Mouse (Mus musculus) embryo, embryonic 10 days (tissue): Measurements from ENCODE around the gene Rnaseh1.
A peak's percentile ranks its signal among the peaks of the same experiment; 100 is the strongest.

Source experiments
- DNase-seq: peaks from one replicate; pipeline ENCODE4 v3.0.0-alpha.2; 2015; ENCODE audit warnings: low spot score

Gene Rnaseh1

DNA sequence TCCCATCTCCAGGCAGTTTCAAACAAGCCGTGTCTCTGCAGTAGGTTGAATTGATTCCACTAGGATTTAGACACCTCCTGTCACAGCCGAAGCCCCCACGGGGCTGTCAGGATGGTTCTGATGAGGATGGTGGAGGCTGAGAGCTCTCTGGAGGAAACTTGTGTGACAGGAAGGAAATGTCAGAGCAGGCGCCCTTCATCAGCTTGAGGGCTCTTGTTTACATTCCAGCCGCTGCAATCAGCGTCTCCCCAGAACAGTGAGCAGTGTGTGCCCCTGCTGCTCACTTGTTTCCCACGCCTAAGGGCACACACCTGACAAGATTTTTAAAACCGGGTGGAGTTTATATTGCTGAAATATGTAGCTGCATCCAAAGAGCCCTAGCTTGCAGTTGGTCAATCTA lies 17.9 kb downstream of the Rnaseh1 start:
- no peak for DNase-seq

DNA sequence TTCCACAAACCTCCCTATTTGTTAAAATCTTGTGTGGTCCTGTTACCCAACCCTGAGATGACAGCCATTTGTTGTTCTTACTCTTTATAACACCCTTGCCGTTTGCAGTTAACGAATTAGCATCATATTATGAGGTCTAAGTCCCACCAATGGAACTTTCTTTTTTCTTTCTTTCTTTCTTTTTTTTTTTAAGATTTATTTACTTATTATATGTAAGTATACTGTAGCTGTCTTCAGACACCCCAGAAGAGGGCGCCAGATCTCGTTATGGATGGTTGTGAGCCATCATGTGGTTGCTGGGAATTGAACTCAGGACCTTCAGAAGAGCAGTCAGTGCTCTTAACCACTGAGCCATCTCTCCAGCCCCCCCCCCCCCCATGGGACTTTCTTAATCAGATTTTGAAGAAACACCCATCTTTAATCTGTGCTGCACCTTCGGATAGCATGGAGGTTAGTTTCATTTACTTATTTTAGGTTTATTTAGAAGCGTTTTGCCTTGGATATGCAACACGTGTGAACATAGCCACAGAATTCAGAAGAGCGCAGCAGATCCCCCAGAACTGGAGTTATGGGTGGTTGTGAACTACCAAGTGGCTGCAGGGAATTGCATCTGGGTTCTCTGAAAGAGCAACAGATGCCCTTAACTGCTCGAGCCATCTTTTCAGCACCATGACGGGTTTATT lies 24.8 kb downstream of the Rnaseh1 start:
- DNase-seq: no peak

DNA sequence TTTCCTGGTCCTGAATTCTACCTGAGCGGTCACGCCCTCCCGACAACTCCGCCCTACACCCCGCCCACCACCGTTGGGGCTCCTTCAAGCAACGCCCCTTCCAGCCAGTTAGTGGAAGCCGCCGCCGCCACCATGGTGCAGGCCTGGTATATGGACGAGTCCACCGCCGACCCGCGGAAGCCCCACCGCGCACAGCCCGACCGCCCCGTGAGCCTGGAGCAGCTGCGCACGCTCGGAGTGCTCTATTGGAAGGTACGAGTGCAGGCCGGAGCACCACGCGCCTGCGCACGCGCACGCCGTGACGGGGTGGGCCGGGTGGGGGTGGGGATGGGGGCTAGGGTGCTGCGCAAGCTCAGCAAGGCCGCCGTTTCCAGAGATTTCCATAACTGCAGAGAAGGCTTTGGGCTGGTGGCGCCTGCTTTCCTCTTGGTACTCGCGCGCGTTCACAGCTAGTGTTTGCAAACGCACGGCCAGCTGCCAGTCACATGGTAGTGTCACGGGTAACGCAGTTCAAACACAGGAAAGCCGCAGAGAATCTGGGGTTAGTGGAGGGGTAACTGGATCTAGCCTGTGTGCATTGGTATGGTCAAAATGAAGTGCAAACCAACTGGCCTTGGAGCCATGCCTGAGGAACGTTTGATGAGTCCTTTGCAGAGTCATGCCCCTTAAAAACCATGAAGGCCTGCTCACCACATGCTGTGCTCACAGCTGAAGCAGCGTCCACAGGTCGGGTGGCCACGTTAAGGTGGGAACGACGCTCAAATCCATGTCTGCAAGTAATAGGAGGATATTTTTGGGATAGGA lies 25.9 kb downstream of the Rnaseh1 start, which contains the start of gene Adi1:
Gene Adi1, plus strand, starts transcription at position 111 of the 804 bp plus-strand sequence.
- peak; percentile 92 for DNase-seq

DNA sequence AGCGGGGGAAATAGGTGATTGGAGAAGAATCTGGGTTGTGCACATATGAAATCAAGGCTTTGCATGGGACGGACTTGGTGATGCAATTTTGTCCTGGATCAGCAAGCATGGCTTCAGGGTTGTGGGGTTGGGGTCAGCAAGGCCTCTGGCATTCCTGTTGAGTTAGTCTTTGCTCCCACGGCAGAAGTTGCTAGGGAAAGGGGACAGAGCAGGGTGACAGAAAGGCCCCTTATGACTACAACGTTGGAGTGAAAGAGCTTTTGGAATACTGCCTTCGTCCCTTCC lies 26.5 kb downstream of the Rnaseh1 start:
- peak; percentile 18 for DNase-seq

DNA sequence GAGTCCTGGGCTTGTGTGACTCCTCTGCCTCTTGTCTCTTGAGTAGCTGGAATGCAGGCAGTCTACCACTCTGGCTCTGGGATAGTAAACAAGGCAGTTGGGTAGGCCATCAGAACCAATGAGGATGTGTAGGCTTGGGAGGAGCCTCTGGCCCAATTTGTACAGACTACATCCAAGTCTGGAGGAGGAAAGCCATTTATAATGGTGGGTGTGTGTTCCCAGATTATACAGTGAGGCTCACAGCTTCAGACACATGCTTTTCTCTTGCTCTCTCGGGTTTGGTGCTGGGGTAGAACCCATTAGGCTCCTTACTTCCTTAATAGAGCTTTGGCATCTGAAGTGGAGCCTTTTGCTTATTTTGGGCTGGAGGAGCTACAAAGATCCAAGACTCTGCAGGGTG lies 35.3 kb downstream of the Rnaseh1 start:
- DNase-seq: no peak

DNA sequence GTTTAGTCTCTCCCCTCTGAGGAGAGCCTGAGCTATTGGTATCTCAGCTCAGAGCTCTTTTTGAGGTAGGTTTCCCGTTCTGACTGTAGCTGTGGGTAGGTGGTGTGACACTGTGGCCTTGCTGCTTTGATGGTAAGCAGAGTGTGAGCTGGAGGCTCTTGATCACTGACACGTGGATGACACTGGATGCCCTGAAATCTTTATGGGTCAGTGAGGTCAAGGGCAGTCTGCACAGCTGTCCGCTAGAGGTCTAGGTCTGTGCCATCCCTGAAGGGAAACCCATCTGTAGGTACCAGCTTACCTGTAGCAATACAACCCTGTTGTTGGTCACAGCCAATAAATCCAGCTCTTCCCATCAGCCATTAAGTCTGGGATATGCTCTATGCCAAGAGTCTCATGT lies 36.4 kb downstream of the Rnaseh1 start:
- no peak for DNase-seq

DNA sequence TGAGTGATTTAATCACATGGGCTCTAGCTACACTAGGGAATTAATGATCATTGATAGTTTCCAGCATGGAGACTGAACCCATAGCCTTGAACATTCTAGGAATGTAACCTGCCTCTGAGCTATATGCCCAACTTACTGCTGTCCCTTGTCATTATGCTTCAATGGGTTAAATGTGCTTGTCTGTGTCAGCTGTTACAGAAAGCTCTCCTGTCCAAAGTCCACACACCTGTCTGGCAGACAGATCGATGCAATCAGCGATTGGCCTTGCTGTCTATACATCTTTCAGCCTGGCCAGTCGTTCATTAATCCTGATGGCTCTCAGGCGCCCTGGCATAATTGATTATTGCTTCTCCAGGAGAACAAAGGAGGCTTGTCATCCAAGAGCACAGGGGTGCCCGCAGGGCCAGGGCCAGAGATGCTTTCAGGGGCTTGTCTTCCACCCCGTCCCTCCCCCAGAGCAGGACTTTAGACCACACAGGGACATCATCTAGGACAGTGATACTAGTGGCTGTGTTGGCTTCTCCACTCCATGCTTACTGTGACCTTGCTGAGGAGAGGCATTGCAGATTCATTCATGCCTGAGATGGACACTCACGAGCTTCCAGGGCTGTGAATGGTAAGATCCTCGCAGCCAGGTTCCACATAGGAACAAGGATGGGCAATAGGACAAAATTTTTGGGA lies 36.9 kb downstream of the Rnaseh1 start:
- no peak for DNase-seq

DNA sequence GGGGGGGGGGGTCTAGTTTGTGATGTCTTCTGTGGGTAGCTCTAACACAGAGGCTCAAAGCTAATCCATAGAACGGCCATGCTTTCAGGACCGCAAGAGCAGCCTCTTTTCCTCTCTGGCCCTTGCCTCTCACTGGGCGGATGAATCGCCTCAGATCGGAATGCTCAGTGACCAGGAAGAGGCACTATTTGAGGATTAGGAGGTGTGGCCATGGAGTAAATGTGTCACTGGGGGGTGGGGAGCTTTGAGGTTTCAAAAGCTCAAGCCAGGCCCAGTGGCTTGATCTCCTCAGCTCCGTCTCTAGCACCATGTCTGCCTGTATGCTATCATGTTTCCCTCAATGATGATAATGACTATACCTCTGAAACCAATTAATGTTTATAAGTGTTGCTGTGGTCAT lies 39.6 kb downstream of the Rnaseh1 start:
- no peak for DNase-seq

DNA sequence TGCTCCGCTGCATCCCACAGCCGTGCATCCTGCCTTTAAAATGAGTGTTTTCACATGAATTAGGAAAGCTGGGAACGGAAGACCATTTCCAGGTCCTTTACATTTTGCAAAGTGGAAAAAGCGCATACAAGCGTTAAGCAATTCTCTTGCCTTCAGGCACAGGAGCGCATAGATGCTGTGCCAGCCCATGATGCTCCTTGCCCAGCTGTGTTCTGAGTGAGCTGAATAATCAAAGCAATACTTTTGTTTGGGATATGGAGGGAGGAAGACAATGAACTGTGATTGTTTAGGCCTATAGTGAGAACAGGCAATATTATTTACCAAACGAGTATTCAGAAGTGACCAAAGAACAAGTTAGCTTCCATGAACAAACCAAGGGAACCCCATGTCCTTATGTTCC lies 41.3 kb downstream of the Rnaseh1 start:
- no peak for DNase-seq

DNA sequence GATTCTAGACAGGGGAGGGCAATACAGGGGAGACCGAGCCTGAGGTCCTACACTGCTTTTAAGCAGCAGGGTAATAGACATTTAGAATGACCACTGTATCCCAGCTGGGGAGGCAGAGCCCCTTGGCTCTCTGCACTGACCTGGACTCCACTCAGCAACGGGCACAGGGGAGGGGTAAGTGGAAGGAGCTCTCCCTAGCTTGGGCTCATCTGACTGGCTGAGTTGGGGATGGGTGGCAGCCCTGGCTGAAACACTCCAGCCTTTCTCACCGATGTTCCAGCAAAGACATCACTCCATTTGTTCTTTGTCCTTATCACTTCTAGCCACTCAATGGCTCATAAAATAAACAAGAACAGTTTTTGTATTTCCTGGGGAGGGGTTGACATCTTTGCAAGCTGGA lies 44.3 kb downstream of the Rnaseh1 start:
- no peak for DNase-seq

DNA sequence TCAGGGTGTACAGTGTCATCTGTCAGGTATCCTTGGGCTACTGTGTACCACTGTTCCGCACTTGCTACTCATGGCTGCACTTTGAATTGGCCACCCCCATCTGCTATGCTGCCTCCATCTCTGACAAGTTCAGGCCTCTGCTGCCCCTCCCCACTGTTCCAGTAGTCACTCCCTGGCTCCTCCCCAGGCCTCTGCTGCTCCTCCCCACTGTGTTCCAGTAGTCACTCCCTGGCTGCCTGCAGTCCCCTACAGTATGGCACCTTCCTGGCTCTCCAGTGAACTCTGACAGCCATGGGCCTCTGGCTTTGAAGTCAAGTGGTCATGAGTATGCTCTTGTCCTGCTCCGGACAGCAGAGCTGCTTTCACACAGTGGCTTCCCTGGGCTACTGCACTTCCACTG lies 44.8 kb downstream of the Rnaseh1 start:
- DNase-seq: no peak

DNA sequence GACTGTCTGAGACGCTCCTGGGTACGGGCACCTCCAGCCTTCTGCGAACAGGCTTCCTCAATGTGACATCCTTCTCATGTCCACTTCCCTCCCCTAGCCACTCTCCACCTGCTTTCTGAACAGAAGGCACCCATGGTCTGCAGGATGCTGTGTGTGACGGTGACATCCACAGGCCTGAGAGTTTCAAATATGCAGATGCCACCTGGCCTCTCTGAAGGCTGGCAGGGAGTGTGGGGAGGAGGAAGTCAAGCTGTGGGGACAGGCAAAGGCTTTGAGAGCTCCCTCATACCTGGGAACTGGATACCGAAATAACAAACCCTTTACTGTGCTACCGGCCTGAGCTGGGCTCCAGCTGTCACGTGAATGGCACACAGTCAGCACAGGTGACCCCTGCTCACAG lies 45.4 kb downstream of the Rnaseh1 start:
- DNase-seq: no peak

DNA sequence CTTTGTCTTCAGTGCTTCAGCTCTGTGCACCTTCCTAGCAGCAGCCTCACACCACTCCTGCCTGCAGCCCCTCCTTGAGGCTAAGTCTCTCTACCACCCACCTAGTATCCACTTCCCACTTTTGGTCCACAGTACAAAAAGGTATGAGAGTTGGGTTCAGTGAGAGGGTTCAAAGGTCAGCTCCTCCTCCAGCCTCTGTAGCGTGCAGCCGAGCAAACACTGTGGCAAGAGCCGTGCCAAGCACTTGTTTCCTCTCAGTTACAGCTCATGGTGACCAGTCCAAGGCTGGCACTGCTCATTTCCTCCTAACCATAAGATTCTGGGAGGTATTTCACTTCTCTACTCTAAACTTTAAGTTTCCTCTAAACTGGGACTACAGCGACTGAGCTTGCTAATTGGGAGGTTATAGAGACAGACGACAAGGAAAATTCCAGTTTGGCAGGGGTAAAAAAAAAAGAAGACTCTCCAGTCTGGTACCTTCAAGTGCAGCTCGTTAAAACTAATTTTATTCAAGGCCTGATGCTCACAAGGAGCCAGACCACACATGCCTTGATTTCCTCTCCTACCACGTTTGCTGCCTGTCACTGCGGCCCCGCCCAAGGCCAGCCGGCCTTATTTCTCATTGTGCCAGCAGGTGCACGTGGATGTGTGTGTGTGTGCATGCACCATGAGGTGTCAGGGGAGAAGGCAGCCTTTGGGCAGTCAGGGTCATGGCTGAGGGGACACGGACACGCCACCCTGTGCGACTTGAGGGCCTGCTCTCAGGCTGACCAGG lies 48.6 kb downstream of the Rnaseh1 start:
- no peak for DNase-seq

DNA sequence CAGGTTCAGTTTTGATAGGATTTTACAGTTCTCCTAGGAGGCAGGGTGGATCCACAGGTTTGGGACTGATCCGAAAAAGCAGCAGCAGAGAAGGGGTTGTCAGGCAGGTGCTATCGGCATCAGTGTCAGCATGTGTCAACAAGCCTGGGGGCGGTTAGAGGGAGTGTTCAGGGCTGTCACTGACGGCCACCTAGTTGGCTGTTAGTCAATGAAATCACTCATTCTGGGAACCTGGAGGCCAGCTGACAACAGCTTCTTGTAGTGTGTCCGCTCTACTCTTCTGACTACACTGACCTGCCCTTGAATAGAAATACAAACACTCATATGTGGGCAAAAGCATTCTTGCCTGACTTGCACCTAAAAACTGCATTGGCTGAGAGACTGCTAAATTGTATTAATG lies 49.7 kb downstream of the Rnaseh1 start:
- no peak for DNase-seq

DNA sequence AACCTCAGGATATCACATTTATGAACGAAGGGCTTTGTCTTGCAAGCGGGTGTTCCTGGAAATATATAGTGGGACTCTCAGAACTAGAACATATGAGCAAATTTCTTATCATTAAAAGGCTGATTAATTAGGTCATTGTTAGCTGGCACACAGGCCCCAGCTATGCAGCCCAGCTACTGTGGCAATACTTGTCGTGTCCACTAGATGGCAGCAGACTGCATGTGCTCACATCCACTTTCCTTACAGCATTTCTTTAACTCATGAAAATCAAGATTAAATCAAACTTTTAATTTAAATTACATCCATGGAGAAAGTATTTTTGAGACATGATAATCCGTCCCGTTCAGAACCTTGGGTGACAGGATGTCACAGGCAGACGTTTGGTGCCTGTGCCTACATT lies 50.3 kb downstream of the Rnaseh1 start:
- DNase-seq: peak; percentile 88

DNA sequence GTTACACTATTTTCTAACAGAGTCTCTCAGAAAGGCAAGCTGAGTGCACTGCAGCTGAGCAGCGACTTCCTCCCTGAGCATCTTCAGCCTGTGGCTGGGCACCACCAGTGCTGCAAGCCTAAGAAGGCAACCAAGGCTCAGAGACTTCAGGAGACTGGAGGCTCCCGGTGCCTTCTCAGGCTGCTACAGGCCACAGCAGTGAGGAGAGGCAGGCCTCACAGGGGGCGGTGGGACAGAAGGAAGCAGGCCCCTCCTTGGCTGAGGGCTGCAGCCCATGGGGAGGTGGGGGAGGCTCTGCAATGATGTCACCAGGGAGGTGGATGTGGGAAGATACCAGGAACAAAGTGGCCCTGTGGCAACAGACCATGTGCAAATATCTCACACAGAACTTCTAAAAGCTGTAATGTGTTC lies 50.7 kb downstream of the Rnaseh1 start:
- DNase-seq: no peak

DNA sequence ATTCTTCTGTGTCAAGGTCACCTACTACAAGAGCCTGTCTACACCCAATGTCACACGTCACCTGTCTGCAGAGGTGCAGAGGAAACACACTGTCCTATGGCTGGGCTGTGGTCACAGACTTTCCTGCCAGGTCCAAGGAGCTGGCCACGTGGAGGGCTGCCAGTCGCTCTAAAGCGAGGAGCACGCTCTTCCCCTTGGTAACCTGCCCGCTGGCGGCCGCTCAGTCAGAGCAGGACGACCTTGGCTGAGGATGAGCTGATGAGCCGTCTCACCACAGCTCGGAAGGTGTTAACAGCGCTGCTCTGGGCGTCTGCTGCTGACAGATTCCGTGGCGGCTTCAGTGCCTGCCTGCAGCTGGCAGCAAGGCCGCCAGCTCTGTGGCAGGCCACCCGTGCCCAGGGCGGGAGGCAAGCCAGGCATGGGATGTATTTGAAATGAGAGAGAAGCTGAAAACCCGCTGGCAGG lies 51.2 kb downstream of the Rnaseh1 start:
- DNase-seq: no peak

DNA sequence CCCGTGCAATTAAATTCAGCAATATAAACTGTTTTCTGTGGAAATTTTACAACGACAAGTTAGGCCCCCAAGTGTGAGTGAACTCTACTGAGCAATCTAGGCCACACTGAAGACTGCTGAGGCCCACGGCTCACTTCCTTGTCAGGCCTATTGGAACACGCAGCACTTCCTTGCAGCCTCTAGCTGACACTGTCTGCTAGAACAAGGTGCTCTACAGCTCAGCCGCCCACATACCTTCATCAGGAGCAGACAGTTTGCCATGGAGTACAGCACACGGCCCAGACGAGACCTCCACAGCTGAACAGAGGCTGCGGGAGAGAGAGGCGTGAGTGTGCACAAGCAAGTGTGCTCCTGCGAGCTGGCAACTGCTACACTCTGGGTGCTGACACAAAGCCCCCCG lies 51.9 kb downstream of the Rnaseh1 start:
- no peak for DNase-seq

DNA sequence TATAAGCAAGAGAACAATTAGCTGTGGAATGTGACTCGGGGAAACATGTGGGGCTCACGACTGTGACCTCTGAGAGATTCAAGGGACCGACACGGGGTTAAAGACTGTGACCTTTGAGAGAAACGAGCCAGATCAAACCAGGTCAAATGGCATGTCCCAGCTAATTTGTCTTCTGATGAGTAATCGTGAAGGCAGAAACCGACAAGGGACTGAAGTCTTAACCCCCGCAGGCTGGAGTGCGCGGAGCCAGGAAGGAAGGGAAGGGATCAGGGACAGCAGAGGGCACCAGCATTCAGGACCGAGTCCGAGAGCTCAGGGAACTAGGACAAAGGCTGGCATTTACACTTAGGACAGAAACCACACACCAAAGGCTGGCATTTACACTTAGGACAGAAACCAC lies 55.0 kb downstream of the Rnaseh1 start:
- peak; percentile 86 for DNase-seq

DNA sequence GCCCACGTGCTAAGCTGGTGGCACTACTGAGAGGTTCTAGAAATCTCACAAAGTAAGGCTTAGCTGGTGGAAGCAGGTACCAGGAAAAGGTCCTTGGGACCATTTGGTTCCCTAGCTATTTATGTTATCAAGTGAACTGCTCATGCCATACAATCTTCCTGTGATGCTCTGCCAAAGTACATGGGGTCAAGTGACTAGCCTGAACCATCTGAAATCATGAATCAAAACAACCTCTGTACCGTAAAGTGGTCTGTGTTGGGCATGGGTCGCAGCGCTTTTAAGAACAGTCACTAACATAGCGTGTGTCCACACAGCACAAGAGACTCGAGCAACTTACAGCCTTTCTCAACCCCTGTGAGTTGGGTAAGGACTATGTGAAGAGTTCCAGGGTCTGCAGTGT lies 55.8 kb downstream of the Rnaseh1 start:
- no peak for DNase-seq

DNA sequence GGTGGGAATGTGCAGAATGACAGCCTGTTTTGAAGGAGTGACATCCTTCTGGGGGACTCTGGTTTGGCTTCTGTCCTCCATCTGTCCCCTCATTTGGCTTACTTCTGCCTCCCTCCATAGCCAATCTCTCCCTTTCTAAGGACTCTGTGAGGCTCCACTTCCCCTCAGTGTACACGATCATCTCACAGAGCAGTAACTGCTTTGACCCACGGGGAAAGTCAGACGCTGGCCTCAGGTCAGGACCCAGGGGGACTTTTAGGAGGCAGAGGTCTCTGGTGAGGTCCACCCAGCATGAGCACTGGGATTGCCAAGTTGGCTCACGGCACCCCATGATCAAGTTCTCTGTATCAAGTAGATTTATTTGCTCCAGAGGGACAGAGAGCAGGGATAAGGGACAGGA lies 58.8 kb downstream of the Rnaseh1 start:
- no peak for DNase-seq
